In genomic region chr10:45048622-45049021, GRCm38 (mm10) we compare ENCODE assay signal across 8 mouse cellular contexts. TPM values are rescaled to one million over a fixed set of nuclear protein-coding genes. Genes with fewer than 3 reads are reported as not detected.
A peak's percentile ranks its signal among the peaks of the same experiment; 100 is the strongest.
DNase-seq lines count a peak whose midpoint lies in the region; ATAC-seq and TF ChIP-seq lines count a peak whose summit lies in the region.

No protein-coding gene starts in this region.

- H3K36me3 ChIP-seq in kidney, postnatal 0 days (ENCODE audit: insufficient read depth, low read length) = no peaks in the 10 kb centered on the region

- H3K9ac ChIP-seq in kidney, postnatal 0 days (ENCODE audit: low read depth, low read length) = no peak overlapping the region

- TF ChIP-seq CTCF in gastrocnemius, adult 2 months (IDR thresholded peaks at IDR 0.05) = no peak
- TF ChIP-seq CTCF in kidney, postnatal 0 days (IDR thresholded peaks at IDR 0.05; ENCODE audit: low read depth) = no peak

- WGBS in kidney, postnatal 0 days = 15% methylated on average over 11 of the region's 11 CpGs

- peak overlapping the region; percentile 43 for H3K27ac ChIP-seq in gastrocnemius, adult 2 months
- H3K27ac ChIP-seq in kidney, postnatal 0 days = no peak overlapping the region

- H3K4me3 ChIP-seq in gastrocnemius, adult 2 months = peak overlapping the region; percentile 9; the same call in 1 of the 2 replicates
- H3K4me3 ChIP-seq in kidney, postnatal 0 days (replicated peaks; ENCODE audit: low read depth, low read length) = no peak overlapping the region

- DNase-seq in gastrocnemius, adult 2 months = peak; percentile 39
- no peak for DNase-seq in gastrocnemius, adult 8-10 months (ENCODE audit: low spot score in 2 of 2)
- peak; percentile 17 for DNase-seq in gastrocnemius, postnatal 25 days
- peak; percentile 40 for DNase-seq in kidney, postnatal 0 days (ENCODE audit: low spot score)
- DNase-seq in neural tube, embryonic 10.5 days (ENCODE audit: extremely low spot score, low spot score) = no peak
- no peak for DNase-seq in embryo, embryonic 10 days (ENCODE audit: low spot score)
- no peak for DNase-seq in left cerebral cortex, postnatal 36 days (ENCODE audit: low spot score in 2 of 2)

- peaks cover 5% of the 10 kb centered on the region; the same call in 1 of the 2 replicates for H3K4me1 ChIP-seq in kidney, postnatal 0 days (replicated peaks; ENCODE audit: insufficient read depth, low read length)

- intact Hi-C loops in gastrocnemius, adult 2 months (cut with DNase I) = loop anchor here (5.0 kb wide), 1 partner anchor 591 kb away; no protein-coding TSS in a partner anchor
- intact Hi-C loops in left cerebral cortex, postnatal 36 days (cut with DNase I) = loop anchor here (5.0 to 10.0 kb wide), 3 partner anchors 591 to 1094 kb away; no protein-coding TSS in a partner anchor

- ATAC-seq in kidney, postnatal 0 days (replicated peaks; ENCODE audit: low FRiP score, low read depth) = no peak; the same call in 1 of the 2 replicates
- peak; percentile 91 for ATAC-seq in monocyte, adult 5-6 weeks (replicated peaks; ENCODE audit: insufficient number of reproducible peaks, low FRiP score, low TSS enrichment, poor library complexity, severe bottlenecking)

- H3K27me3 ChIP-seq in kidney, postnatal 0 days (ENCODE audit: insufficient read depth, low read length) = no peaks in the 10 kb centered on the region

- peak overlapping the region; percentile 3; the same call in 1 of the 2 replicates for H3K4me2 ChIP-seq in kidney, postnatal 0 days (ENCODE audit: low read length)

- H3K9me3 ChIP-seq in kidney, postnatal 0 days (replicated peaks; ENCODE audit: low read length) = no peaks in the 10 kb centered on the region

RNA-seq across cellular contexts. Expression of gene Prep, which starts 18.4 kb away (rescaled TPM):
- total RNA-seq in gastrocnemius, adult 2 months (2021) = 1 to 10 TPM; 6.4 to 7.3 TPM
- total RNA-seq in gastrocnemius, adult 8-10 months (2022) = 1 to 10 TPM; 6.1 to 6.6 (median 6.2) TPM
- 1 to 10 TPM; 7.0 to 7.3 TPM for total RNA-seq in gastrocnemius, postnatal 25 days (2021)
- 12.8 and 15.6 TPM in 2 replicates for polyA plus RNA-seq in kidney, postnatal 0 days (2015; fragmentation: Nextera tagmentation; extraction: Ambion mirVana)
- 6.9 to 8.3 TPM (median 8.2 TPM) in 3 replicates for total RNA-seq in monocyte, adult 5-6 weeks (2017)
- 1 to 10 TPM; 8.9 to 9.0 TPM for total RNA-seq in left cerebral cortex, postnatal 36 days (2021)

Comparison
In these comparisons a context has a peak if more than half of its experiments do, and no peak if none do; other contexts are left out.
1. DNase-seq: peak in gastrocnemius, adult 2 months (single experiment), gastrocnemius, postnatal 25 days (single experiment) and kidney, postnatal 0 days (single experiment); none in gastrocnemius, adult 8-10 months (0 of 2), neural tube, embryonic 10.5 days (single experiment), embryo, embryonic 10 days (single experiment) and left cerebral cortex, postnatal 36 days (0 of 2).